Mouse (Mus musculus): ENCODE data around the gene Snapc1.

DNA sequence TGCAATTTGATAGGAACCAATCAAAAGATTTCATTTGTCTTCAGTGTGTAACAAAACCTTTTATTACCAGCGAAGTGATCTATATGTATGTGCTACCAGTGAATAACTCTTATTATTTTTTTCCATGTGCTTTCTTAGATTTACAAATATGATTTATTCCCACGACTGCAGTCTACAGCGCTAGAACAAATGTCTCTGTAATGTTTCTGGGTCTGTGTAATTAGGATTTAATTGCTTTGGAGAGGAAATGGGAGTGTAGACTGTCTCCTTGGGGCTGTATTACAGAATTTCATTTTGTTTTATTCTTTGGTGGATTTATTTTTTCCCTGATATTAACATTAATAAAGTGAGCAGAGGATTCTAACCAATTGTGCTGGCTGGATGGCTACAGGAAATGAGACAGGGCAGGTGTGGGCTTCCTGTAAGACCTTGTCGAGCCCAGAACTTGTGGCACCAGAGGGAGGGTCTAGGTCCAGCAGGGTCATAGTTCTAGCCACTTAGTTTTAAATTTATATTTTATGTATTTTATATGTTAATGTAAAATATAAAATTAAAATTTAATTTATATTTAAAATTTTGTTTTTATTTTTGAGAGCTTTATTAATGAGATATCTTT is 24.2 kb downstream of the Snapc1 start:
- TF ChIP-seq CTCF (IDR thresholded peaks at IDR 0.05) (no peak), EP300 (IDR thresholded peaks at IDR 0.05) (no peak)

Data from lung, postnatal 0 days (tissue).